Mouse (Mus musculus) lung, postnatal 0 days (tissue): ENCODE results near the gene Lman1l. TPM values are rescaled to one million over a fixed set of nuclear protein-coding genes. Genes with fewer than 3 reads are reported as not detected.

Experiments used
- ATAC-seq: fragments of 200-750 bp; cut with Nextera tagmentation; 2 replicates; pipeline ENCODE4 v1.8.0; 2017; ENCODE audit warnings: moderate library complexity
- DNase-seq: peaks from one replicate; pipeline ENCODE4 v3.0.0-alpha.2; 2016; ENCODE audit warnings: low spot score
- H3K27ac ChIP-seq: fragments of 300-500 bp; sonication (generic); 2 replicates; pipeline ENCODE4 v1.5.1; 2014; ENCODE audit warnings: antibody characterized with exemption, mild to moderate bottlenecking, low read length, mixed read lengths
- H3K27me3 ChIP-seq: fragments of 300-500 bp; sonication (generic); replicated peaks from 2 replicates; pipeline ENCODE4 v1.6.1; 2014; ENCODE audit warnings: low read length, mixed read lengths; ENCODE audit not compliant: insufficient read depth
- H3K36me3 ChIP-seq: fragments of 300-500 bp; sonication (generic); 2 replicates; pipeline ENCODE4 v1.6.1; 2014; ENCODE audit warnings: low read length, mixed read lengths; ENCODE audit not compliant: insufficient read depth
- H3K4me1 ChIP-seq: fragments of 300-500 bp; sonication (generic); 2 replicates; pipeline ENCODE4 v1.6.1; 2014; ENCODE audit warnings: antibody characterized with exemption, low read depth, low read length, mixed read lengths; ENCODE audit not compliant: insufficient read depth
- H3K4me2 ChIP-seq: fragments of 300-500 bp; sonication (generic); replicated peaks from 2 replicates; pipeline ENCODE4 v1.6.1; 2014; ENCODE audit warnings: low read depth, mild to moderate bottlenecking, low read length, moderate library complexity, mixed read lengths
- H3K4me3 ChIP-seq: fragments of 300-500 bp; sonication (generic); 2 replicates; pipeline ENCODE4 v1.5.1; 2014; ENCODE audit warnings: low read depth, low read length
- H3K9ac ChIP-seq: fragments of 300-500 bp; sonication (generic); replicated peaks from 2 replicates; pipeline ENCODE4 v1.6.1; 2014; ENCODE audit warnings: low read depth, mild to moderate bottlenecking
- H3K9me3 ChIP-seq: fragments of 300-500 bp; sonication (generic); 2 replicates; pipeline ENCODE4 v1.6.1; 2016; ENCODE audit warnings: low read length, mixed read lengths
- CTCF ChIP-seq: IDR thresholded peaks from 2 replicates; pipeline ENCODE4 v1.5.1; 2016; ENCODE audit warnings: antibody characterized with exemption, mild to moderate bottlenecking
- EP300 ChIP-seq: IDR thresholded peaks from 2 replicates; pipeline ENCODE4 v1.6.1; 2016; ENCODE audit warnings: antibody characterized with exemption, mild to moderate bottlenecking, control low read depth
- WGBS: fragments of 180-500 bp; shearing (Covaris S2); extraction: QIAGEN DNeasy Blood & Tissue Kit; methylation state at CpG from one replicate; pipeline ENCODE4 v1.1.7; 2014; 5-methylcytosine and 5-hydroxymethylcytosine counted together
- polyA plus RNA-seq: library from polyadenylated mRNA; unstranded; fragments of >200 nt; fragmentation: Nextera tagmentation; extraction: Ambion mirVana; gene quantifications from 2 replicates; pipeline ENCODE4 v1.2.1, GENCODE M21; 2015

The Lman1l gene
- not detected in 2 replicates for polyA plus RNA-seq

GRCm38 (mm10) chr9:57620674-57621073 is at the start of gene Lman1l:
Gene Lman1l (minus strand): TSS chr9:57620774.
- no peak for ATAC-seq
- 83% methylated on average over 5 of the region's 5 CpGs for WGBS

GRCm38 (mm10) chr9:57669566-57669965 is 49.0 kb upstream of the Lman1l start:
- TF ChIP-seq CTCF (no peak), EP300 (no peak)
- Histone ChIP-seq H3K27ac (no peak overlapping the region), H3K4me3 (no peak overlapping the region), H3K4me1 (no peaks in the 10 kb centered on the region), H3K9ac (no peak overlapping the region), H3K9me3 (no peaks in the 10 kb centered on the region), H3K27me3 (no peaks in the 10 kb centered on the region), H3K4me2 (no peak overlapping the region), H3K36me3 (no peaks in the 10 kb centered on the region)
- 83% methylated on average over 3 of the region's 3 CpGs for WGBS
- ATAC-seq (no peak), DNase-seq (no peak)

More at GRCm38 (mm10) chr9:57620674-57621073, at the start of gene Lman1l:
- DNase-seq = no peak
- Histone ChIP-seq H3K27me3 (no peaks in the 10 kb centered on the region), H3K4me3 (no peak within 1 kb of the TSS), H3K9me3 (no peaks in the 10 kb centered on the region), H3K4me2 (no peak within 1 kb of the TSS), H3K4me1 (no peaks in the 10 kb centered on the region), H3K27ac (no peak within 1 kb of the TSS), H3K36me3 (0 out of 2 replicates have a peak, but pooled peaks cover 4% of the 10 kb centered on the region), H3K9ac (no peak within 1 kb of the TSS)
- TF ChIP-seq CTCF (no peak), EP300 (no peak)

GRCm38 (mm10) chr9:57668277-57668676 is 47.7 kb upstream of the Lman1l start:
- H3K4me2 ChIP-seq = no peak overlapping the region
- H3K9ac ChIP-seq = no peak overlapping the region
- H3K4me1 ChIP-seq = no peaks in the 10 kb centered on the region
- 0 out of 2 replicates have a peak overlapping the region, but pooled peaks have one; percentile 20 for H3K27ac ChIP-seq
- no peaks in the 10 kb centered on the region for H3K36me3 ChIP-seq
- TF ChIP-seq EP300 (no peak), CTCF (no peak)
- H3K4me3 ChIP-seq = no peak overlapping the region
- DNase-seq = no peak
- WGBS = 0% methylated on average over 1 of the region's 1 CpGs
- H3K27me3 ChIP-seq = no peaks in the 10 kb centered on the region
- ATAC-seq = no peak
- H3K9me3 ChIP-seq = no peaks in the 10 kb centered on the region

GRCm38 (mm10) chr9:57667817-57668216 is 47.2 kb upstream of the Lman1l start:
- TF ChIP-seq CTCF (no peak), EP300 (peak; percentile 99)
- WGBS = 49% methylated on average over 11 of the region's 11 CpGs
- H3K4me1 ChIP-seq = no peaks in the 10 kb centered on the region
- H3K4me3 ChIP-seq = no peak overlapping the region
- H3K27ac ChIP-seq = peak overlapping the region; percentile 58
- H3K4me2 ChIP-seq = no peak overlapping the region
- H3K27me3 ChIP-seq = no peaks in the 10 kb centered on the region
- H3K9me3 ChIP-seq = no peaks in the 10 kb centered on the region
- DNase-seq = peak; percentile 63
- ATAC-seq = peak; percentile 90
- no peak overlapping the region for H3K9ac ChIP-seq
- H3K36me3 ChIP-seq = no peaks in the 10 kb centered on the region

- TF ChIP-seq CTCF = no peak
- TF ChIP-seq EP300 = no peak
- H3K9me3 ChIP-seq = no peaks in the 10 kb centered on the region
- H3K9ac ChIP-seq = no peak overlapping the region
- H3K27ac ChIP-seq = peak overlapping the region; percentile 58
- no peaks in the 10 kb centered on the region for H3K27me3 ChIP-seq
- ATAC-seq (no peak), DNase-seq (no peak)
- no peak overlapping the region for H3K4me2 ChIP-seq
- H3K4me3 ChIP-seq = no peak overlapping the region
- H3K36me3 ChIP-seq = no peaks in the 10 kb centered on the region
- WGBS = 60% methylated on average over 3 of the region's 3 CpGs
- no peaks in the 10 kb centered on the region for H3K4me1 ChIP-seq
Observed at GRCm38 (mm10) chr9:57667136-57667535, 46.6 kb upstream of the Lman1l start.

GRCm38 (mm10) chr9:57666536-57666935 is 46.0 kb upstream of the Lman1l start:
- Histone ChIP-seq H3K36me3 (no peaks in the 10 kb centered on the region), H3K27me3 (no peaks in the 10 kb centered on the region), H3K9me3 (no peaks in the 10 kb centered on the region), H3K9ac (no peak overlapping the region), H3K4me3 (no peak overlapping the region), H3K27ac (peak overlapping the region; percentile 58; the same call in 1 of the 2 replicates), H3K4me1 (no peaks in the 10 kb centered on the region), H3K4me2 (no peak overlapping the region)
- ATAC-seq (peak; percentile 64), DNase-seq (peak; percentile 29)
- TF ChIP-seq EP300 (no peak), CTCF (no peak)
- 56% methylated on average over 8 of the region's 8 CpGs for WGBS

GRCm38 (mm10) chr9:57664616-57665015 is 44.0 kb upstream of the Lman1l start:
- no peaks in the 10 kb centered on the region for H3K27me3 ChIP-seq
- H3K9me3 ChIP-seq = no peaks in the 10 kb centered on the region
- H3K4me2 ChIP-seq = no peak overlapping the region
- 37% methylated on average over 7 of the region's 7 CpGs for WGBS
- no peak overlapping the region for H3K4me3 ChIP-seq
- H3K9ac ChIP-seq = no peak overlapping the region
- TF ChIP-seq EP300 = no peak
- no peak for TF ChIP-seq CTCF
- DNase-seq (no peak), ATAC-seq (no peak)
- H3K4me1 ChIP-seq = no peaks in the 10 kb centered on the region
- no peak overlapping the region for H3K27ac ChIP-seq
- no peaks in the 10 kb centered on the region for H3K36me3 ChIP-seq
